Mouse (Mus musculus): Measurements from ENCODE around the gene Gpam.

The Gpam gene

GRCm38 (mm10) chr19:55057483-55057882 is 69.6 kb downstream of the Gpam start:
- no peak for DNase-seq

- DNase-seq: no peak
Observed at GRCm38 (mm10) chr19:55055634-55056269, 71.3 kb downstream of the Gpam start.

- no peak for DNase-seq
Observed at GRCm38 (mm10) chr19:55053163-55053562, 73.9 kb downstream of the Gpam start.

GRCm38 (mm10) chr19:55037406-55037805 is 89.6 kb downstream of the Gpam start:
- no peak for DNase-seq

- DNase-seq: no peak
Observed at GRCm38 (mm10) chr19:55018872-55019271, 108.2 kb downstream of the Gpam start.

All from thymus, adult 18-20 months (tissue).